Mouse (Mus musculus): ENCODE measurements around the gene Olfr275. TPM values are rescaled to one million over a fixed set of nuclear protein-coding genes. Genes with fewer than 3 reads are reported as not detected.
A peak's percentile ranks its signal among the peaks of the same experiment; 100 is the strongest.

Olfr275 gene
- total and polyA plus RNA-seq, 2 experiments from 2014 or later = not detected

DNA sequence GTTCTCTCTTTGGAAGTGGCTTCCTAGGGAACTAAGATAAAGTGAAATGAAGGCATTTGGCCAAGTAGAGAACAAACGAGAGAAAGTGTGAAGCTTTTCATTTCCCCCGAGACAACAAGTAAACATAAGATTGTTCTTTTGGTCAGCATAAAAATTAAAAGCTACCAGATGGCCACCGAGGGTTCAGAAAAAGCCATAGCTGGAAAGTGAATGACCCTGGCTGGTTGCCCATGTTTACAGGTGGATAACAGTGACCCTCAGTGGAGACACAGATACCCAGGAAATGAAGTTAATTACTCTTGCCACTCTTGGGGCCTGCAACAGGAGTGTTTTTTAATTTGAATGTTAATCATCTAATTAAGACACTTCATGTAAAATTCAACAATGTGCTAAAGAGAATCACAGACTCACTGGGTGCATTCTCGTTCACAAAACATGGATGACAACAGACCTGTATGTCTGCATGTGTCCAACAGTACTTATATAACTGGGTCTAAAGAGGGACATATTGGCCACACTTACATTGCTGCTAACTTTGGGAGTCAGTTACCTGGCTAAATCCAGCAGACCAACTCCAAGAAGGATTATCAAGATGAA is 34.7 kb downstream of the Olfr275 start:
- DNase-seq (ENCODE audit: low spot score) = peak; percentile 62

DNA sequence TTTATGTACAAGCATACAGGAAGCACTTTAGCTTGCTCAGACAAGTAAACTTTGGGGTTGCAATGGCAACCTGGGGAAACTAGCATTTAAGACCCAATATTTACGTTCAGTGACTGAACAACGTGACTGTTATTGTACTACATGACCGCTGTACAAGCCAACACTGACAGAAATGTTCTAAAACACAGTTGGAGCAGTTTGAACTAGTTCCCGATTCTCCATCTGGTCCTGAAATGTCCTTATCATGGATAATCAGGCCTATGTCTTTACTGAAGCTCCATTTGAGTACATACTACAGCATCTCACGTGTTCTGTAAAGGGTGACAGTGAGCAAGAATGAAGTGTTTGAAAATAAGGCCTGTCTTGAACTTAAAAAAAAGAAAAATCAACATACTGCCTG is 35.3 kb downstream of the Olfr275 start:
- DNase-seq (ENCODE audit: low spot score) (no peak), ATAC-seq (ENCODE audit: low FRiP score) (no peak)
- Histone ChIP-seq H3K9ac (replicated peaks; ENCODE audit: low read length, poor library complexity, severe bottlenecking) (no peak overlapping the region), H3K4me2 (ENCODE audit: low read depth, low read length, poor library complexity, severe bottlenecking) (no peak overlapping the region), H3K27me3 (ENCODE audit: insufficient read depth, low read length) (no peaks in the 10 kb centered on the region), H3K4me3 (ENCODE audit: low read depth, low read length) (no peak overlapping the region), H3K9me3 (ENCODE audit: low read length) (no peaks in the 10 kb centered on the region), H3K4me1 (ENCODE audit: insufficient read depth, low read length) (no peaks in the 10 kb centered on the region), H3K36me3 (ENCODE audit: insufficient read depth, low read length) (no peaks in the 10 kb centered on the region), H3K27ac (ENCODE audit: low read depth, low read length) (no peak overlapping the region)
- TF ChIP-seq CTCF (IDR thresholded peaks at IDR 0.05) = no peak
- 92% methylated on average over 5 of the region's 5 CpGs for WGBS

More for the DNA sequence above, 34.7 kb downstream of the Olfr275 start:
- H3K27me3 ChIP-seq (ENCODE audit: insufficient read depth, low read length) = no peaks in the 10 kb centered on the region
- H3K27ac ChIP-seq (ENCODE audit: low read depth, low read length) = no peak overlapping the region
- WGBS = 63% methylated on average over 4 of the region's 4 CpGs
- no peak overlapping the region for H3K4me2 ChIP-seq (ENCODE audit: low read depth, low read length, poor library complexity, severe bottlenecking)
- H3K9ac ChIP-seq (replicated peaks; ENCODE audit: low read length, poor library complexity, severe bottlenecking) = no peak overlapping the region
- H3K36me3 ChIP-seq (ENCODE audit: insufficient read depth, low read length) = no peaks in the 10 kb centered on the region
- no peaks in the 10 kb centered on the region for H3K9me3 ChIP-seq (ENCODE audit: low read length)
- ATAC-seq (ENCODE audit: low FRiP score) = no peak
- no peak overlapping the region for H3K4me3 ChIP-seq (ENCODE audit: low read depth, low read length)
- no peaks in the 10 kb centered on the region for H3K4me1 ChIP-seq (ENCODE audit: insufficient read depth, low read length)
- TF ChIP-seq CTCF (IDR thresholded peaks at IDR 0.05) = no peak

DNA sequence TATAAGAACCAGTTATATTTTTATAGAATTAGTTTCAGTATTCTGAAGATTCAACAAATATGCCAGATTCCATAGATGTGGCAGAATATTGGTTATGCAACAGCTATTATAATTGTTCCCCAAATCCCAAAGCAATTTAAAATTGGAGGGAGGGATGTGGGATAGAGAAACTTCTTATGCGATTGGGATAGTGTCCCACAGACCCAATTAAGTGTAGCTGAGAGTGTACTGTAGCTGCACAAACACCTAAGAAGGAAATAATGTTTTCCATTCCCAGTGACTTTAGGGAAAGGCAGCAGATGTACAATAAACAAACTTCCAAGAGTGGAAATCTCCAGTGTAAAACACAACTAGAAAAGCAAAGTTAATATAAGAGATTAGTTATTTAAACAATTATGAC is 44.7 kb downstream of the Olfr275 start, which contains the start of gene Olfr273:
Gene Olfr273 (minus strand): TSS at position 101 of the 400 bp plus-strand sequence.
- no peaks in the 10 kb centered on the region for H3K9me3 ChIP-seq (ENCODE audit: low read length)
- DNase-seq (ENCODE audit: low spot score) = no peak
- no peaks in the 10 kb centered on the region for H3K27me3 ChIP-seq (ENCODE audit: insufficient read depth, low read length)
- no peak within 1 kb of the TSS for H3K4me2 ChIP-seq (ENCODE audit: low read depth, low read length, poor library complexity, severe bottlenecking)
- ATAC-seq (ENCODE audit: low FRiP score) = no peak
- H3K4me3 ChIP-seq (ENCODE audit: low read depth, low read length) = no peak within 1 kb of the TSS
- no peaks in the 10 kb centered on the region for H3K4me1 ChIP-seq (ENCODE audit: insufficient read depth, low read length)
- WGBS = 50% methylated on average over 1 of the region's 1 CpGs
- no peak within 1 kb of the TSS for H3K27ac ChIP-seq (ENCODE audit: low read depth, low read length)
- no peaks in the 10 kb centered on the region for H3K36me3 ChIP-seq (ENCODE audit: insufficient read depth, low read length)
- no peak for TF ChIP-seq CTCF (IDR thresholded peaks at IDR 0.05)
- no peak within 1 kb of the TSS for H3K9ac ChIP-seq (replicated peaks; ENCODE audit: low read length, poor library complexity, severe bottlenecking)

DNA sequence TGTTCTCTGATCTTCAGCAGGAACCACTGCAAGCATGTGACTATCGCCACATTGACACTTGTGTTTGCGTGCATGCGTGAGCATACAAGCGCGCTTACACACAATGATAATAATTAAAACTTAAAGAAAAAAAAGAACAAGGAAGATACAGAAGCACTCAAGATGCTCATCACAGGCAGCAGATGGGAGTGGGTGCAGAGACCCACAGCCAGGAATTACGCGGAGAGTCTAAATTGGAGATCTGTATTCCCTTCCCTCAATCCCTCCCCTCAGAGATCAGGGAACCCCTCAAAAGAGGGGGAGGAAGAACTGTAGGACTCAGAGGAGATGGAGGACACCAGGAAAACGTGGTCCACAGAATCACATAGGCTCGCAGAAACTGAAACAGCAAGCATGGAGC is 49.8 kb downstream of the Olfr275 start:
- WGBS = 97% methylated on average over 9 of the region's 9 CpGs
- no peak for TF ChIP-seq CTCF (IDR thresholded peaks at IDR 0.05)
- Histone ChIP-seq H3K36me3 (ENCODE audit: insufficient read depth, low read length) (no peaks in the 10 kb centered on the region), H3K4me2 (ENCODE audit: low read depth, low read length, poor library complexity, severe bottlenecking) (no peak overlapping the region), H3K9me3 (ENCODE audit: low read length) (no peaks in the 10 kb centered on the region), H3K27me3 (ENCODE audit: insufficient read depth, low read length) (no peaks in the 10 kb centered on the region), H3K4me3 (ENCODE audit: low read depth, low read length) (no peak overlapping the region), H3K4me1 (ENCODE audit: insufficient read depth, low read length) (no peaks in the 10 kb centered on the region), H3K27ac (ENCODE audit: low read depth, low read length) (no peak overlapping the region), H3K9ac (replicated peaks; ENCODE audit: low read length, poor library complexity, severe bottlenecking) (no peak overlapping the region)
- ATAC-seq (ENCODE audit: low FRiP score) (no peak), DNase-seq (ENCODE audit: low spot score) (no peak)

Other genes with a start within 250 kb of the Olfr275 start
- gene Toporsl, start 218.3 kb upstream of the Olfr275 start, total RNA-seq (2014; rRNA removed) = not detected in 2 replicates
- not detected in 2 replicates for gene Toporsl, start 218.3 kb upstream of the Olfr275 start, polyA plus RNA-seq (2015; fragmentation: Nextera tagmentation; extraction: Ambion mirVana)
- not detected in 2 replicates for gene Olfr273, start 44.6 kb downstream of the Olfr275 start, total RNA-seq (2014; rRNA removed)
- not detected in 2 replicates for gene Olfr273, start 44.6 kb downstream of the Olfr275 start, polyA plus RNA-seq (2015; fragmentation: Nextera tagmentation; extraction: Ambion mirVana)
- not detected in 2 replicates for gene Olfr272, start 104.6 kb downstream of the Olfr275 start, total RNA-seq (2014; rRNA removed)
- gene Olfr272, start 104.6 kb downstream of the Olfr275 start, polyA plus RNA-seq (2015; fragmentation: Nextera tagmentation; extraction: Ambion mirVana) = not detected in 2 replicates
- not detected in 2 replicates for gene Olfr270, start 149.9 kb downstream of the Olfr275 start, total RNA-seq (2014; rRNA removed)
- gene Olfr270, start 149.9 kb downstream of the Olfr275 start, polyA plus RNA-seq (2015; fragmentation: Nextera tagmentation; extraction: Ambion mirVana) = not detected in 2 replicates
- not detected in 2 replicates for gene Nipsnap3a, start 174.7 kb downstream of the Olfr275 start, total RNA-seq (2014; rRNA removed)
- gene Nipsnap3a, start 174.7 kb downstream of the Olfr275 start, polyA plus RNA-seq (2015; fragmentation: Nextera tagmentation; extraction: Ambion mirVana) = not detected in 2 replicates
- gene Nipsnap3b, start 197.3 kb downstream of the Olfr275 start, total RNA-seq (2014; rRNA removed) = 110 and 128 TPM in 2 replicates
- 180 and 182 TPM in 2 replicates for gene Nipsnap3b, start 197.3 kb downstream of the Olfr275 start, polyA plus RNA-seq (2015; fragmentation: Nextera tagmentation; extraction: Ambion mirVana)

All from midbrain, postnatal 0 days (tissue).